Mouse (Mus musculus) stomach, embryonic 16.5 days (tissue): Measurements from ENCODE around the gene Pced1b. TPM values are rescaled to one million over a fixed set of nuclear protein-coding genes. Genes with fewer than 3 reads are reported as not detected.

Experiments
- ATAC-seq: fragments of 200-750 bp; cut with Nextera tagmentation; 2 replicates; pipeline ENCODE4 v1.8.0; 2017; ENCODE audit warnings: moderate number of reproducible peaks, moderate TSS enrichment; ENCODE audit not compliant: insufficient read depth, low FRiP score
- H3K27ac ChIP-seq: fragments of 300-500 bp; sonication (generic); 2 replicates; pipeline ENCODE4 v1.5.1; 2014; ENCODE audit warnings: low read length
- H3K27me3 ChIP-seq: fragments of 300-500 bp; sonication (generic); 2 replicates; pipeline ENCODE4 v1.6.1; 2014; ENCODE audit warnings: low read length, control low read depth, mixed read lengths; ENCODE audit not compliant: control insufficient read depth, insufficient read depth
- H3K36me3 ChIP-seq: fragments of 300-500 bp; sonication (generic); 2 replicates; pipeline ENCODE4 v1.6.1; 2014; ENCODE audit warnings: low read length; ENCODE audit not compliant: control insufficient read depth, insufficient read depth
- H3K4me1 ChIP-seq: fragments of 300-500 bp; sonication (generic); 2 replicates; pipeline ENCODE4 v1.6.1; 2014; ENCODE audit warnings: low read length, control low read depth, mixed read lengths; ENCODE audit not compliant: control insufficient read depth, insufficient read depth
- H3K4me2 ChIP-seq: fragments of 300-500 bp; sonication (generic); 2 replicates; pipeline ENCODE4 v1.6.1; 2014; ENCODE audit warnings: low read depth, low read length, mixed read lengths
- H3K4me3 ChIP-seq: fragments of 300-500 bp; sonication (generic); replicated peaks from 2 replicates; pipeline ENCODE4 v1.5.1; 2014; ENCODE audit warnings: mild to moderate bottlenecking, low read length
- H3K9ac ChIP-seq: fragments of 300-500 bp; sonication (generic); 2 replicates; pipeline ENCODE4 v1.6.1; 2014; ENCODE audit warnings: low read length
- H3K9me3 ChIP-seq: fragments of 300-500 bp; sonication (generic); replicated peaks from 2 replicates; pipeline ENCODE4 v1.6.1; 2016; ENCODE audit warnings: low read length, control low read depth; ENCODE audit not compliant: control insufficient read depth
- WGBS: fragments of 180-500 bp; shearing (Covaris S2); extraction: QIAGEN DNeasy Blood & Tissue Kit; methylation state at CpG from one replicate; pipeline ENCODE4 v1.1.7; 2014; 5-methylcytosine and 5-hydroxymethylcytosine counted together
- polyA plus RNA-seq: library from polyadenylated mRNA; unstranded; fragments of >200 nt; fragmentation: Nextera tagmentation; extraction: Ambion mirVana; gene quantifications from 2 replicates; pipeline ENCODE4 v1.2.1, GENCODE M21; 2015

Gene Pced1b
- polyA plus RNA-seq, 1 experiment from 2014 or later: 2.9 TPM

GRCm38 (mm10) chr15:97404483-97404882 lies 157.6 kb downstream of the Pced1b start:
- H3K9me3 ChIP-seq: no peaks in the 10 kb centered on the region
- no peak overlapping the region for H3K27ac ChIP-seq
- no peak overlapping the region for H3K4me3 ChIP-seq
- ATAC-seq: no peak
- no peaks in the 10 kb centered on the region for H3K36me3 ChIP-seq
- no peaks in the 10 kb centered on the region for H3K27me3 ChIP-seq
- no peak overlapping the region for H3K4me2 ChIP-seq
- H3K4me1 ChIP-seq: peaks cover 12% of the 10 kb centered on the region
- WGBS: 84% methylated on average over 8 of the region's 8 CpGs
- no peak overlapping the region for H3K9ac ChIP-seq

DNA sequence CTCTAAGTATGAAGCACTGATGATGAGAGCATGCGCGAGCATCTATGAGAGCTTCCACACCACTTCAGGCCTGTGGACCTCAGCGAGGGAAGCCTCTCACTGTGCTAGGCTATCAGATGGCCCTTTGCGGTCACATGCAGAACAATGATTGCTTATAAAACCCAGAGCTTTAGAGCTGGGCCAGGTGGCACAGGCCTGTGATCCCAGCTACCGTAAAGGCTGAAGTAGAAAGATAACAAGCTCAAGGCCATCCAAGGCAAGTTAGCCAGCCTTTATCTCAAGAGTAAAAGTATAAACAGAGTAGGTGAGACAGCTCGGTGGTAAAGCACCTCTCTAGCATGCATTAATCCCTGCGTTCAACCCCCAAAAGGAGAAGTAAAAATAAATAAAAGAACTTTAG lies 158.1 kb downstream of the Pced1b start:
- Histone ChIP-seq H3K27ac (no peak overlapping the region), H3K9ac (no peak overlapping the region), H3K36me3 (no peaks in the 10 kb centered on the region), H3K4me2 (no peak overlapping the region), H3K9me3 (no peaks in the 10 kb centered on the region), H3K4me3 (no peak overlapping the region), H3K27me3 (no peaks in the 10 kb centered on the region), H3K4me1 (peaks cover 12% of the 10 kb centered on the region)
- no peak; the same call in 1 of the 2 replicates for ATAC-seq
- WGBS: 74% methylated on average over 7 of the region's 7 CpGs

DNA sequence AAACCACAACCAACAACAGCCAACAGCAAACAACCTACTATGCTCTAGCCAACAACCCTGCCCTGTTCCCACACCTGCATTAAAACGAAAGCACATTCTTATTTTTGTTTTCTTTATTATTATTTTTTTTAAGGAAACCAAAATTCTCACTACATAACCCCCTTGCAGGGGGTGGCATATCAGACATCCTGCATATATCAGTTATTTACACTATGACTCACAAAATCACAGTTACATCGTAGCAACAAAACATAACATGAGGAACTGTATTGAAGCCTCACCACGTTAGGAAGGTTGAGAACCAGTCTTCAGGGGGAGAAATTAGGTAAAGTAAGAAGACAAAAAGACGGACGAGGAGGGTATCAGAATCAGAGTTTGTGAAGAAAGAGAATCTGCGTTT lies 159.2 kb downstream of the Pced1b start:
- H3K4me2 ChIP-seq: no peak overlapping the region
- H3K9me3 ChIP-seq: no peaks in the 10 kb centered on the region
- H3K36me3 ChIP-seq: no peaks in the 10 kb centered on the region
- ATAC-seq: no peak
- H3K4me1 ChIP-seq: peaks cover 12% of the 10 kb centered on the region
- H3K27ac ChIP-seq: no peak overlapping the region
- H3K27me3 ChIP-seq: no peaks in the 10 kb centered on the region
- WGBS: 81% methylated on average over 6 of the region's 6 CpGs
- H3K9ac ChIP-seq: no peak overlapping the region
- H3K4me3 ChIP-seq: no peak overlapping the region

GRCm38 (mm10) chr15:97407496-97408454 lies 160.9 kb downstream of the Pced1b start:
- H3K4me2 ChIP-seq: 0 out of 2 replicates have a peak overlapping the region, but pooled peaks have one; percentile 4
- H3K4me1 ChIP-seq: peaks cover 12% of the 10 kb centered on the region
- H3K27me3 ChIP-seq: no peaks in the 10 kb centered on the region
- no peak overlapping the region for H3K4me3 ChIP-seq
- 0 out of 2 replicates have a peak, but pooled peaks have one; percentile 53 for ATAC-seq
- H3K9me3 ChIP-seq: no peaks in the 10 kb centered on the region
- no peak overlapping the region for H3K9ac ChIP-seq
- no peaks in the 10 kb centered on the region for H3K36me3 ChIP-seq
- H3K27ac ChIP-seq: peak overlapping the region; percentile 49
- 38% methylated on average over 17 of the region's 17 CpGs for WGBS

DNA sequence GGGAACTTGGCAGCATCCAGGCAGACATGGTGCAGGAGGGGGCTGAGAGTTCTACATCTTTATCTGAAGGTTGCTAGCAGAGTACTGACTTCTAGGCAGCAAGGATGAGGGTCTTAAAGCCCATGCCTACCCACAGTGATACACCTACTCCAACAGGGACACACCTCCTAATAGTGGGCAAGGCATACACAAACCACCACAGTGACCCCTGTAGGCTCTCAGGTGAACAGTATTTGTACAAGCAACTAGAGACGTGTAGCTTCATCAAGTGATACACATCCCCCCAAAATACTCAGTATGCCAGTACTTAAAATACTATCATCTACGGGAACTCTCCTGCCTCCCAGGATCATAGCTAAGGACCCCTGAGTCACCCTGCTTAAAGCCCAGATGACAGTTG lies 164.2 kb downstream of the Pced1b start:
- ATAC-seq: no peak
- no peaks in the 10 kb centered on the region for H3K27me3 ChIP-seq

GRCm38 (mm10) chr15:97411671-97412070 lies 164.8 kb downstream of the Pced1b start:
- Histone ChIP-seq H3K4me3 (no peak overlapping the region), H3K4me1 (peaks cover 16% of the 10 kb centered on the region), H3K27ac (no peak overlapping the region), H3K4me2 (no peak overlapping the region), H3K27me3 (no peaks in the 10 kb centered on the region), H3K36me3 (no peaks in the 10 kb centered on the region), H3K9ac (no peak overlapping the region), H3K9me3 (no peaks in the 10 kb centered on the region)
- no peak for ATAC-seq
- WGBS: 87% methylated on average over 6 of the region's 6 CpGs

More for the DNA sequence above, 164.2 kb downstream of the Pced1b start:
- no peaks in the 10 kb centered on the region for H3K36me3 ChIP-seq
- H3K4me1 ChIP-seq: peaks cover 16% of the 10 kb centered on the region
- no peak overlapping the region for H3K4me3 ChIP-seq
- H3K4me2 ChIP-seq: no peak overlapping the region
- WGBS: 92% methylated on average over 2 of the region's 2 CpGs
- no peak overlapping the region for H3K9ac ChIP-seq
- H3K9me3 ChIP-seq: no peaks in the 10 kb centered on the region
- no peak overlapping the region for H3K27ac ChIP-seq

DNA sequence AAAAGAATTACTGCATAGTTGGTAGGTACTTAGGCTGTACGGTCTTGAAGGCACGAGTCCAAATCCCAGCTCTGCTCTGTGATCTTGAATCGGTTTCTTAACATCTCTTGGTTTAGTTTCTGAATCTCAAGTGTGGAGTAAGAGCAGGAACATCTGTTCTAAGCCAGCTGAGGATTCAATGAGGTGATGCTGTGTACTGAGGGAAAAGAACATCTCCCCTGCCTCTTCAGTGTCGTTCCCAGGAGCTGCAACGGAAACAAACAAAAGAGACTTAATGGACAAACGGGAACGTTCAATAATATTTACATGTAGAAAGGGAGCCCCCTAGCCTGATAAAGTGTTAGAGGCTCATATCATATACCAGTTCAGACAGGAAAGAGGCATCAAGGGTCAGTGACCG lies 165.4 kb downstream of the Pced1b start:
- Histone ChIP-seq H3K9ac (no peak overlapping the region), H3K27ac (no peak overlapping the region), H3K36me3 (no peaks in the 10 kb centered on the region), H3K4me1 (peaks cover 15% of the 10 kb centered on the region), H3K4me2 (no peak overlapping the region), H3K27me3 (no peaks in the 10 kb centered on the region), H3K4me3 (no peak overlapping the region), H3K9me3 (no peaks in the 10 kb centered on the region)
- WGBS: 72% methylated on average over 8 of the region's 8 CpGs
- no peak for ATAC-seq

DNA sequence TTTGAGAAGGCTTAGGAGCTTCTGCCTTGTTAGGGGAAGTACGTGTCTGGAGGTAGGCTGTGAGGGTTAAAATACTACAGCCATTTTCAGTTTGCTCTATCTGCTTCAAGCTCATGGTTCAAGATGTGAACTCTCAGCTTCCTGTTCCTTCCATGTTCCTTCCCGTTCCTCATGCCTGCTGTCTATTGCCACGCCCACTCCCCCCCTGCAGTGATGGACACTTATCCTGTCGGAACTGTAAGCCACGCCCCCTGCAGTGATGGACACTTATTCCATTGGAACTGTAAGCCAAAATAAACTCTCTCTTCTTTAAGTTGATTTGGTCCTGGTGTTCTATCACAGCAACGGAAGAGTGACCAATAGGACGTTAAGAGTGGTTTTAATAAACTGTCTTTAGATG lies 166.0 kb downstream of the Pced1b start:
- ATAC-seq: no peak
- Histone ChIP-seq H3K9ac (no peak overlapping the region), H3K4me1 (peaks cover 9% of the 10 kb centered on the region), H3K4me3 (no peak overlapping the region), H3K36me3 (no peaks in the 10 kb centered on the region), H3K4me2 (no peak overlapping the region), H3K27me3 (no peaks in the 10 kb centered on the region), H3K27ac (no peak overlapping the region), H3K9me3 (no peaks in the 10 kb centered on the region)
- WGBS: 83% methylated on average over 7 of the region's 7 CpGs

DNA sequence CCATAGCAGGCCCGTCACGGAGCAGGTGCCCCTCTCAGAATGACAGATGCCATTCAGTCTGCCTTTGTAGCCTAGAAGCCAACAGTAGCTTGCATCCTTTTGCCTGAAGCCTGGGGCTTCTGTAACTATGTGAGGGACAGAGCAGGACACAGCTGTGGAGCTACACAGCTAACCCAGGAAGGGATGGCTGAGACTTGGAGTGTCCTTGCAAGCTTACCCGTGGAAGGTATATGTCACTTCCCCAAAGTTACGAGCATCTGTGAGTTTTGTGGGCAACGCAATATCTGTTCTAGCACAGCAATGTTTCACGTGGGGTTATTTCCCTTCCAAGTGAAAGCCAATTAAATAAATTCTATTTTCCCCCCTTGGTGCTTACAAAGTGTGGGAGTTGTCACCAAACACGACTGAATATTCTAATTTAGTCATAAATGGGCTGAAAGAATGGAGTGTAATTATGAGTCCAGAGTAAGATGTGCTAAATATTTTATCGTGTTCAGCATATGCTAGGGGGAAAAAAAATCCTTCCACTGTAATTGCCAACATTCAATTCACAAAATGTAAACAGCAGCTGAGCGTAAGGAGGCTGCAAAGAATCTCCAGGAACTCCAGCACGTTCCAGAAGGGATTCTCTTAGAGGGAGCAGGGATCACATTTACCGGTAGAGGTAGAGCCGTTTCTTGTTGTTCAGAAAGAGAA lies 168.0 kb downstream of the Pced1b start:
- H3K9me3 ChIP-seq: no peaks in the 10 kb centered on the region
- H3K27me3 ChIP-seq: no peaks in the 10 kb centered on the region
- 0 out of 2 replicates have a peak, but pooled peaks cover 4% of the 10 kb centered on the region for H3K4me1 ChIP-seq
- no peak for ATAC-seq
- H3K4me3 ChIP-seq: no peak overlapping the region
- H3K36me3 ChIP-seq: no peaks in the 10 kb centered on the region
- 59% methylated on average over 12 of the region's 12 CpGs for WGBS
- no peak overlapping the region for H3K4me2 ChIP-seq
- no peak overlapping the region for H3K9ac ChIP-seq
- H3K27ac ChIP-seq: peak overlapping the region; percentile 62; the same call in 1 of the 2 replicates
